10 mouse cellular contexts compared by ENCODE assay signal in the genomic region with DNA sequence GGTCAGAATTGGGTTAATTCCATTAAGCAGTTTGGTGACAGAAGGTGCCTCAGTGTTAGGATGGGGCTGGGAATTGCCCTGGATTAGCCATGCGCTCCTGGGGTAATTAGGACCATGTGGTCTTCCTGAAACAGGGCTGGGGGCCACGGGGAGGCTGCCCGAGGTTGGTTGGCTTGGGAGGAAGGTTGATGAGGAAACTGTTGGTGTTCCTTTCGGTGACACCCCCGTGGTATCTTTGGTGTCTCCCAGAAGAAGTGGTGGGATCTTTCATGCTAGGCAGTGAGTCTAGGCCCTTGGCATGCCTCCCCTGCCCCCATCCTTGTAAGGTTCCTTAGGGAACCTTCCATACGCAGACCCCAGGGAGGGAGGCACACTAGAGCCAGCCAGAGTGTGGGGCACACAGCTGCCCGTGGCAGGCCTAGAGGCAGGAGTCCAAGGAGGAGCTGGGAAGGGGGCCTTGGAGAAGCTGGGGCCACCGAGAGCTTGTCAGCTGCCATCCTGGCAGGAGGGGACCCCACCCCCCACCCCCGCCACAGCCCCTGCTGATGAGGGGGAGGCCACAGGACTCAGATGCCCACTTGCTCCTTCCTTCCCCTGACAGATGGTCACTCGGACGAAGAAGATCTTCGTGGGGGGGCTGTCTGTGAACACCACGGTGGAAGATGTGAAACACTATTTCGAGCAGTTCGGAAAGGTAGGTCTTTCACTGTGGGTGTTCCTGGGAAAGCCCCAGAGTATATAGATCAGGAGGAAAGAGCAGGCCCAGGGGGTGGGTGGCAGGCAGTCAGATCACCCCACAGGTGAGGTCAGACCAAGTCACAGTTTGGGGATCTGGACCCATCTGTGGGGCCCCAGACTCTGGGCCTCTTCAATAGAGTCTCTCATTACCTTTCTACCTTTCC. TPM values are rescaled to one million over a fixed set of nuclear protein-coding genes. Genes with fewer than 3 reads are reported as not detected.
DNase-seq lines count a peak whose midpoint lies in the region; ATAC-seq and TF ChIP-seq lines count a peak whose summit lies in the region.
"Had no signal": no experiment of that assay in that cellular context is flagged by ENCODE, and none has a peak within 500 bp of the region (broad histone marks: within the 10 kb centered on the region; RNA-seq: fewer than 3 reads in every experiment).

No protein-coding gene starts in this region.

- DNase-seq in layer of hippocampus, adult 2 months (ENCODE audit: low spot score in 2 of 2): no peak
- DNase-seq in layer of hippocampus, adult 8-10 months (ENCODE audit: low spot score in 2 of 2): no peak
- no peak for DNase-seq in liver, embryonic 11.5 days (ENCODE audit: low spot score)
- no peak for DNase-seq in kidney, postnatal 25 days
- no peak for DNase-seq in adrenal gland, postnatal 14 days

- peak overlapping the region; percentile 91 for H3K27ac ChIP-seq in layer of hippocampus, adult 2 months
- H3K27ac ChIP-seq in forebrain, embryonic 16.5 days (ENCODE audit: low read length): peak overlapping the region; percentile 100
- no peak overlapping the region; the same call in 1 of the 2 replicates for H3K27ac ChIP-seq in limb, embryonic 15.5 days
- H3K27ac ChIP-seq in stomach, embryonic 15.5 days: peak overlapping the region; percentile 82
- H3K27ac ChIP-seq in liver, embryonic 11.5 days (ENCODE audit: low read depth, low read length): no peak overlapping the region

- peak overlapping the region; percentile 80 for H3K9ac ChIP-seq in forebrain, embryonic 16.5 days (replicated peaks; ENCODE audit: low read depth, low read length)
- no peak overlapping the region for H3K9ac ChIP-seq in limb, embryonic 15.5 days
- H3K9ac ChIP-seq in stomach, embryonic 15.5 days: no peak overlapping the region; the same call in 1 of the 2 replicates
- no peak overlapping the region for H3K9ac ChIP-seq in liver, embryonic 11.5 days (ENCODE audit: low read depth, low read length)

- no peaks in the 10 kb centered on the region for H3K27me3 ChIP-seq in forebrain, embryonic 16.5 days (replicated peaks; ENCODE audit: control insufficient read depth, insufficient read depth, low read length)
- no peaks in the 10 kb centered on the region for H3K27me3 ChIP-seq in limb, embryonic 15.5 days
- no peaks in the 10 kb centered on the region for H3K27me3 ChIP-seq in stomach, embryonic 15.5 days (replicated peaks)
- H3K27me3 ChIP-seq in liver, embryonic 11.5 days (replicated peaks; ENCODE audit: control insufficient read depth, insufficient read depth, low read length): peaks cover 75% of the 10 kb centered on the region

- no peak for TF ChIP-seq CTCF in layer of hippocampus, adult 2 months (conservative IDR thresholded peaks at IDR 0.05)

- H3K4me2 ChIP-seq in forebrain, embryonic 16.5 days (ENCODE audit: low read length): peak overlapping the region; percentile 68
- H3K4me2 ChIP-seq in limb, embryonic 15.5 days: 0 out of 2 replicates have a peak overlapping the region, but pooled peaks have one; percentile 64
- H3K4me2 ChIP-seq in stomach, embryonic 15.5 days: no peak overlapping the region
- no peak overlapping the region for H3K4me2 ChIP-seq in liver, embryonic 11.5 days

- H3K4me1 ChIP-seq in forebrain, embryonic 16.5 days (replicated peaks; ENCODE audit: control insufficient read depth, insufficient read depth, low read length): peaks cover 83% of the 10 kb centered on the region
- H3K4me1 ChIP-seq in limb, embryonic 15.5 days: peaks cover 66% of the 10 kb centered on the region
- H3K4me1 ChIP-seq in stomach, embryonic 15.5 days: peaks cover 46% of the 10 kb centered on the region
- H3K4me1 ChIP-seq in liver, embryonic 11.5 days (replicated peaks; ENCODE audit: control insufficient read depth, insufficient read depth, low read length): peaks cover 21% of the 10 kb centered on the region

- no peak overlapping the region for H3K4me3 ChIP-seq in layer of hippocampus, adult 2 months
- peak overlapping the region; percentile 37 for H3K4me3 ChIP-seq in forebrain, embryonic 16.5 days (replicated peaks; ENCODE audit: low read length)
- H3K4me3 ChIP-seq in limb, embryonic 15.5 days: no peak overlapping the region
- H3K4me3 ChIP-seq in stomach, embryonic 15.5 days (replicated peaks): no peak overlapping the region
- no peak overlapping the region for H3K4me3 ChIP-seq in liver, embryonic 11.5 days (ENCODE audit: low read depth, low read length)
- H3K4me3 ChIP-seq: erythroblast, embryonic 14.5 days had no signal

- WGBS in forebrain, embryonic 16.5 days: 3% methylated on average over 13 of the region's 15 CpGs
- WGBS in limb, embryonic 15.5 days: 40% methylated on average over 15 of the region's 15 CpGs
- WGBS in stomach, embryonic 15.5 days: 57% methylated on average over 15 of the region's 15 CpGs
- WGBS in liver, embryonic 11.5 days: 58% methylated on average over 15 of the region's 15 CpGs

- no peak for ATAC-seq in forebrain, embryonic 16.5 days
- ATAC-seq in limb, embryonic 15.5 days (ENCODE audit: insufficient number of reproducible peaks, low FRiP score, low TSS enrichment, low read depth): no peak
- no peak for ATAC-seq in stomach, embryonic 15.5 days (ENCODE audit: insufficient read depth, low FRiP score, low read depth)
- no peak for ATAC-seq in liver, embryonic 11.5 days (replicated peaks; ENCODE audit: low FRiP score)

- no peaks in the 10 kb centered on the region for H3K9me3 ChIP-seq in forebrain, embryonic 16.5 days (ENCODE audit: control insufficient read depth, low read length)
- no peaks in the 10 kb centered on the region for H3K9me3 ChIP-seq in limb, embryonic 15.5 days
- H3K9me3 ChIP-seq in stomach, embryonic 15.5 days: no peaks in the 10 kb centered on the region
- no peaks in the 10 kb centered on the region for H3K9me3 ChIP-seq in liver, embryonic 11.5 days (ENCODE audit: control insufficient read depth, low read length)
- H3K9me3 ChIP-seq: heart, embryonic 15.5 days had no signal

- H3K36me3 ChIP-seq in forebrain, embryonic 16.5 days (ENCODE audit: control insufficient read depth, insufficient read depth): peaks cover 2% of the 10 kb centered on the region; the same call in 1 of the 2 replicates
- H3K36me3 ChIP-seq in limb, embryonic 15.5 days: peaks cover 16% of the 10 kb centered on the region
- no peaks in the 10 kb centered on the region for H3K36me3 ChIP-seq in stomach, embryonic 15.5 days
- no peaks in the 10 kb centered on the region; the same call in 1 of the 2 replicates for H3K36me3 ChIP-seq in liver, embryonic 11.5 days (ENCODE audit: control insufficient read depth, insufficient read depth, low read length)
- H3K36me3 ChIP-seq: heart, embryonic 15.5 days had no signal

RNA-seq across cellular contexts. Expression of a gene that starts 5.7 kb away (rescaled TPM):
- total RNA-seq in layer of hippocampus, adult 2 months (2021): 10 to 100 TPM; 48.6 to 52.4 TPM
- 10 to 100 TPM; 57.2 to 62.6 (median 60.8) TPM for total RNA-seq in layer of hippocampus, adult 8-10 months (2022)
- polyA plus RNA-seq in forebrain, embryonic 16.5 days (2015; fragmentation: Nextera tagmentation; extraction: Ambion mirVana): 53.9 and 62.2 TPM in 2 replicates
- polyA plus RNA-seq in limb, embryonic 15.5 days (2015; fragmentation: Nextera tagmentation; extraction: Ambion mirVana): 8.2 and 8.4 TPM in 2 replicates
- 8.0 and 8.3 TPM in 2 replicates for polyA plus RNA-seq in stomach, embryonic 15.5 days (2015; fragmentation: Nextera tagmentation; extraction: Ambion mirVana)
- 7.5 and 9.7 TPM in 2 replicates for polyA plus RNA-seq in liver, embryonic 11.5 days (2014; fragmentation: Nextera tagmentation; extraction: Ambion mirVana)
- 15.2 and 15.8 TPM in 2 replicates for total RNA-seq in adrenal gland, postnatal 14 days (2021)

RNA-seq across cellular contexts. Expression of a gene that starts 31.0 kb away (rescaled TPM):
- not detected for total RNA-seq in layer of hippocampus, adult 2 months (2021)
- total RNA-seq in layer of hippocampus, adult 8-10 months (2022): not detected
- not detected in 2 replicates for polyA plus RNA-seq in forebrain, embryonic 16.5 days (2015; fragmentation: Nextera tagmentation; extraction: Ambion mirVana)
- not detected in 2 replicates for polyA plus RNA-seq in limb, embryonic 15.5 days (2015; fragmentation: Nextera tagmentation; extraction: Ambion mirVana)
- polyA plus RNA-seq in stomach, embryonic 15.5 days (2015; fragmentation: Nextera tagmentation; extraction: Ambion mirVana): 12.0 and 15.4 TPM in 2 replicates
- 0.89 and 1.2 TPM in 2 replicates for polyA plus RNA-seq in liver, embryonic 11.5 days (2014; fragmentation: Nextera tagmentation; extraction: Ambion mirVana)
- not detected in 2 replicates for total RNA-seq in adrenal gland, postnatal 14 days (2021)
- polyA plus RNA-seq: erythroblast, embryonic 14.5 days had no signal

RNA-seq across cellular contexts. Expression of a gene that starts 49.4 kb away (rescaled TPM):
- total RNA-seq in layer of hippocampus, adult 2 months (2021): 10 to 100 TPM; 37.8 to 56.5 TPM
- 10 to 100 TPM; 34.0 to 58.6 (median 41.9) TPM for total RNA-seq in layer of hippocampus, adult 8-10 months (2022)
- polyA plus RNA-seq in forebrain, embryonic 16.5 days (2015; fragmentation: Nextera tagmentation; extraction: Ambion mirVana): 32.7 and 37.6 TPM in 2 replicates
- polyA plus RNA-seq in limb, embryonic 15.5 days (2015; fragmentation: Nextera tagmentation; extraction: Ambion mirVana): 24.9 and 26.5 TPM in 2 replicates
- polyA plus RNA-seq in stomach, embryonic 15.5 days (2015; fragmentation: Nextera tagmentation; extraction: Ambion mirVana): 21.7 and 26.6 TPM in 2 replicates
- polyA plus RNA-seq in liver, embryonic 11.5 days (2014; fragmentation: Nextera tagmentation; extraction: Ambion mirVana): 14.8 and 15.2 TPM in 2 replicates
- total RNA-seq in adrenal gland, postnatal 14 days (2021): 18.1 and 23.5 TPM in 2 replicates

Comparison
In these comparisons a context has a peak if more than half of its experiments do, and no peak if none do; other contexts are left out.
1. H3K27ac ChIP-seq: peak in layer of hippocampus, adult 2 months (single experiment), forebrain, embryonic 16.5 days (single experiment) and stomach, embryonic 15.5 days (single experiment); none in limb, embryonic 15.5 days (single experiment) and liver, embryonic 11.5 days (single experiment).
2. H3K4me2 ChIP-seq: peak in forebrain, embryonic 16.5 days (single experiment) and limb, embryonic 15.5 days (single experiment); none in stomach, embryonic 15.5 days (single experiment) and liver, embryonic 11.5 days (single experiment).